Mouse (Mus musculus): Measurements from ENCODE around the gene Cmss1.

- TF ChIP-seq TAL1 (IDR thresholded peaks at IDR 0.05; ENCODE audit: low read length) (no peak), GATA1 (IDR thresholded peaks at IDR 0.05; ENCODE audit: low read length) (no peak)
These were observed 213.5 kb downstream of the Cmss1 start for GRCm38 (mm10) chr16:57393161-57393560.
